Mouse (Mus musculus) heart, embryonic 15.5 days (tissue): Measurements from ENCODE around the gene Gm20911. TPM values are rescaled to one million over a fixed set of nuclear protein-coding genes. Genes with fewer than 3 reads are reported as not detected.
"Not testable (repeated sequence)": the region's sequence is repeated elsewhere in the genome, so short reads cannot be mapped to it uniquely, and the experiment has no call there.

Experiments
- ATAC-seq: fragments of 200-750 bp; cut with Nextera tagmentation; replicated peaks from 2 replicates; pipeline ENCODE4 v1.8.0; 2017; ENCODE audit warnings: low read depth, moderate TSS enrichment; ENCODE audit not compliant: insufficient number of reproducible peaks, insufficient read depth, low FRiP score
- H3K27ac ChIP-seq: fragments of 300-500 bp; sonication (generic); 2 replicates; pipeline ENCODE4 v1.5.1; 2015; ENCODE audit warnings: mild to moderate bottlenecking, inconsistent platforms
- H3K27me3 ChIP-seq: fragments of 300-500 bp; sonication (generic); 2 replicates; pipeline ENCODE4 v1.6.1; 2015; ENCODE audit warnings: inconsistent platforms
- H3K36me3 ChIP-seq: fragments of 300-500 bp; sonication (generic); 2 replicates; pipeline ENCODE4 v1.6.1; 2015; ENCODE audit warnings: mild to moderate bottlenecking, inconsistent platforms
- H3K4me1 ChIP-seq: fragments of 300-500 bp; sonication (generic); replicated peaks from 2 replicates; pipeline ENCODE4 v1.6.1; 2015; ENCODE audit warnings: inconsistent platforms
- H3K4me2 ChIP-seq: fragments of 300-500 bp; sonication (generic); 2 replicates; pipeline ENCODE4 v1.6.1; 2015; ENCODE audit warnings: inconsistent platforms, mild to moderate bottlenecking, moderate library complexity
- H3K4me3 ChIP-seq: fragments of 300-500 bp; sonication (generic); 2 replicates; pipeline ENCODE4 v1.5.1; 2015; ENCODE audit warnings: mild to moderate bottlenecking, inconsistent platforms
- H3K9ac ChIP-seq: fragments of 300-500 bp; sonication (generic); 2 replicates; pipeline ENCODE4 v1.6.1; 2015; ENCODE audit warnings: mild to moderate bottlenecking, inconsistent platforms
- H3K9me3 ChIP-seq: fragments of 300-500 bp; sonication (generic); replicated peaks from 2 replicates; pipeline ENCODE4 v1.6.1; 2016; ENCODE audit warnings: inconsistent platforms
- WGBS: fragments of 180-500 bp; shearing (Covaris S2); methylation state at CpG from one replicate; pipeline ENCODE4 v1.1.7; 2015; ENCODE audit warnings: mixed read lengths; 5-methylcytosine and 5-hydroxymethylcytosine counted together
- polyA plus RNA-seq: library from polyadenylated mRNA; unstranded; fragments of >200 nt; fragmentation: Nextera tagmentation; extraction: Ambion mirVana; gene quantifications from 2 replicates; pipeline ENCODE4 v1.2.1, GENCODE M21; 2015

The Gm20911 gene
- polyA plus RNA-seq, result not detected in 2 replicates

DNA sequence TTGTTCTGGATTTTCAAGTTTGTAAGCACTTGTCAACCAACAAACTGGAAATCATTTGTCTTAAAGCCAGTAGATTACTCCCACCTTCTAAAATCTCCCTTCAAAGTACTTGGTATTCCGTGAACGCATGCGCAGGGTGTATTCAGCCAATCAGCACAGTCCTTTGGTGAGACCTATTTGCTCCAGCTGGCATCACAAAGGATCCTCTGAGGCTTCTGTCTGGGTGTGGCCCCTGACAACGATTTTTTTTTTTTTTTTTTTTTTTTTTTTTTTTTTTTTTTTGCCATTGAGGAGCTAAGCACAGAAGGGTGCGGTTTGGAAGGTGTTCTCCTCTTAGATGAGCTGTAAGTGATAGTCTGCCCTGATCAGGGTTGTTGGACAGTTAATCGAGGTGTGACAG, at the start of gene Gm20911:
Gene Gm20911, plus strand, starts transcription at position 301 of the 400 bp plus-strand sequence.
- not testable (repeated sequence) for ATAC-seq, H3K9ac ChIP-seq, H3K4me3 ChIP-seq, H3K36me3 ChIP-seq, H3K4me2 ChIP-seq, H3K4me1 ChIP-seq, H3K27ac ChIP-seq, H3K9me3 ChIP-seq, H3K27me3 ChIP-seq
- WGBS, result no CpG with 5 or more reads among the region's 6 CpGs
